Mouse (Mus musculus): ENCODE measurements at regions not wholly inside any gene's neighbourhood (a gene's known extent, or its start where the extent isn't known, plus 50 kb on each side); places are given as distances from the start of the nearest gene placed in this dataset.
A peak's percentile ranks its signal among the peaks of the same experiment; 100 is the strongest.

GRCm38 (mm10) chr8:6658860-6659259 lies 1553.7 kb upstream of the Slc10a2 start:
- H3K27me3 ChIP-seq (ENCODE audit: control insufficient read depth, insufficient read depth, low read depth, low read length): no peaks in the 10 kb centered on the region
- no peak overlapping the region for H3K4me2 ChIP-seq (ENCODE audit: low read length)
- no peaks in the 10 kb centered on the region for H3K4me1 ChIP-seq (ENCODE audit: control insufficient read depth, insufficient read depth, low read length)
- H3K4me3 ChIP-seq (ENCODE audit: low read depth, low read length): no peak overlapping the region
- H3K9ac ChIP-seq (ENCODE audit: low read depth, low read length): no peak overlapping the region
- no peak overlapping the region for H3K27ac ChIP-seq (ENCODE audit: low read length)
- no peak for ATAC-seq
- H3K9me3 ChIP-seq (replicated peaks; ENCODE audit: control insufficient read depth, low read length, poor library complexity, severe bottlenecking): no peaks in the 10 kb centered on the region
- H3K36me3 ChIP-seq (ENCODE audit: control insufficient read depth, insufficient read depth, low read length): no peaks in the 10 kb centered on the region
- 78% methylated on average over 1 of the region's 1 CpGs for WGBS

- no peak overlapping the region for H3K4me3 ChIP-seq (ENCODE audit: low read depth, low read length)
- H3K4me1 ChIP-seq (ENCODE audit: control insufficient read depth, insufficient read depth, low read length): no peaks in the 10 kb centered on the region
- WGBS: 79% methylated on average over 3 of the region's 3 CpGs
- ATAC-seq: no peak
- H3K9ac ChIP-seq (ENCODE audit: low read depth, low read length): no peak overlapping the region
- H3K27ac ChIP-seq (ENCODE audit: low read length): no peak overlapping the region
- no peak overlapping the region for H3K4me2 ChIP-seq (ENCODE audit: low read length)
- H3K36me3 ChIP-seq (ENCODE audit: control insufficient read depth, insufficient read depth, low read length): no peaks in the 10 kb centered on the region
- no peaks in the 10 kb centered on the region for H3K27me3 ChIP-seq (ENCODE audit: control insufficient read depth, insufficient read depth, low read depth, low read length)
- H3K9me3 ChIP-seq (replicated peaks; ENCODE audit: control insufficient read depth, low read length, poor library complexity, severe bottlenecking): no peaks in the 10 kb centered on the region
Measured at GRCm38 (mm10) chr8:6657451-6657990, 1552.4 kb upstream of the Slc10a2 start.

GRCm38 (mm10) chr8:6652180-6652579 lies 1547.0 kb upstream of the Slc10a2 start:
- H3K27me3 ChIP-seq (ENCODE audit: control insufficient read depth, insufficient read depth, low read depth, low read length): no peaks in the 10 kb centered on the region
- no peak overlapping the region for H3K27ac ChIP-seq (ENCODE audit: low read length)
- no peaks in the 10 kb centered on the region for H3K9me3 ChIP-seq (replicated peaks; ENCODE audit: control insufficient read depth, low read length, poor library complexity, severe bottlenecking)
- no peak overlapping the region for H3K4me2 ChIP-seq (ENCODE audit: low read length)
- no peak overlapping the region for H3K9ac ChIP-seq (ENCODE audit: low read depth, low read length)
- H3K36me3 ChIP-seq (ENCODE audit: control insufficient read depth, insufficient read depth, low read length): no peaks in the 10 kb centered on the region
- no peak overlapping the region for H3K4me3 ChIP-seq (ENCODE audit: low read depth, low read length)
- H3K4me1 ChIP-seq (ENCODE audit: control insufficient read depth, insufficient read depth, low read length): no peaks in the 10 kb centered on the region
- no peak for ATAC-seq

- Histone ChIP-seq H3K4me2 (ENCODE audit: low read length) (no peak overlapping the region), H3K9ac (ENCODE audit: low read depth, low read length) (no peak overlapping the region), H3K4me1 (ENCODE audit: control insufficient read depth, insufficient read depth, low read length) (no peaks in the 10 kb centered on the region), H3K27me3 (ENCODE audit: control insufficient read depth, insufficient read depth, low read depth, low read length) (no peaks in the 10 kb centered on the region), H3K9me3 (replicated peaks; ENCODE audit: control insufficient read depth, low read length, poor library complexity, severe bottlenecking) (no peaks in the 10 kb centered on the region), H3K4me3 (ENCODE audit: low read depth, low read length) (no peak overlapping the region), H3K27ac (ENCODE audit: low read length) (no peak overlapping the region), H3K36me3 (ENCODE audit: control insufficient read depth, insufficient read depth, low read length) (no peaks in the 10 kb centered on the region)
- no peak for ATAC-seq
Measured at GRCm38 (mm10) chr8:6648083-6648482, 1542.9 kb upstream of the Slc10a2 start.

GRCm38 (mm10) chr8:6645287-6645957 lies 1540.3 kb upstream of the Slc10a2 start:
- Histone ChIP-seq H3K4me2 (ENCODE audit: low read length) (no peak overlapping the region), H3K27ac (ENCODE audit: low read length) (no peak overlapping the region), H3K9me3 (replicated peaks; ENCODE audit: control insufficient read depth, low read length, poor library complexity, severe bottlenecking) (no peaks in the 10 kb centered on the region), H3K36me3 (ENCODE audit: control insufficient read depth, insufficient read depth, low read length) (no peaks in the 10 kb centered on the region), H3K4me1 (ENCODE audit: control insufficient read depth, insufficient read depth, low read length) (no peaks in the 10 kb centered on the region), H3K4me3 (ENCODE audit: low read depth, low read length) (no peak overlapping the region), H3K9ac (ENCODE audit: low read depth, low read length) (no peak overlapping the region), H3K27me3 (ENCODE audit: control insufficient read depth, insufficient read depth, low read depth, low read length) (no peaks in the 10 kb centered on the region)
- 89% methylated on average over 5 of the region's 5 CpGs for WGBS
- no peak for ATAC-seq

- H3K9me3 ChIP-seq (replicated peaks; ENCODE audit: control insufficient read depth, low read length, poor library complexity, severe bottlenecking): no peaks in the 10 kb centered on the region
- no peak overlapping the region for H3K4me2 ChIP-seq (ENCODE audit: low read length)
- WGBS: 69% methylated on average over 2 of the region's 2 CpGs
- no peaks in the 10 kb centered on the region for H3K4me1 ChIP-seq (ENCODE audit: control insufficient read depth, insufficient read depth, low read length)
- no peaks in the 10 kb centered on the region for H3K27me3 ChIP-seq (ENCODE audit: control insufficient read depth, insufficient read depth, low read depth, low read length)
- H3K4me3 ChIP-seq (ENCODE audit: low read depth, low read length): no peak overlapping the region
- H3K36me3 ChIP-seq (ENCODE audit: control insufficient read depth, insufficient read depth, low read length): no peaks in the 10 kb centered on the region
- no peak for ATAC-seq
- H3K9ac ChIP-seq (ENCODE audit: low read depth, low read length): no peak overlapping the region
- no peak overlapping the region for H3K27ac ChIP-seq (ENCODE audit: low read length)
Measured at GRCm38 (mm10) chr8:6644396-6644795, 1539.2 kb upstream of the Slc10a2 start.

- no peaks in the 10 kb centered on the region for H3K9me3 ChIP-seq (replicated peaks; ENCODE audit: control insufficient read depth, low read length, poor library complexity, severe bottlenecking)
- 65% methylated on average over 8 of the region's 8 CpGs for WGBS
- no peaks in the 10 kb centered on the region for H3K36me3 ChIP-seq (ENCODE audit: control insufficient read depth, insufficient read depth, low read length)
- H3K4me1 ChIP-seq (ENCODE audit: control insufficient read depth, insufficient read depth, low read length): 0 out of 2 replicates have a peak, but pooled peaks cover 3% of the 10 kb centered on the region
- no peak overlapping the region for H3K9ac ChIP-seq (ENCODE audit: low read depth, low read length)
- H3K27ac ChIP-seq (ENCODE audit: low read length): no peak overlapping the region
- no peak overlapping the region for H3K4me2 ChIP-seq (ENCODE audit: low read length)
- no peak overlapping the region for H3K4me3 ChIP-seq (ENCODE audit: low read depth, low read length)
- ATAC-seq: no peak
- no peaks in the 10 kb centered on the region for H3K27me3 ChIP-seq (ENCODE audit: control insufficient read depth, insufficient read depth, low read depth, low read length)
Measured at GRCm38 (mm10) chr8:6627009-6627557, 1521.9 kb upstream of the Slc10a2 start.

- no peak overlapping the region for H3K4me3 ChIP-seq (ENCODE audit: low read depth, low read length)
- WGBS: 65% methylated on average over 2 of the region's 2 CpGs
- no peaks in the 10 kb centered on the region for H3K9me3 ChIP-seq (replicated peaks; ENCODE audit: control insufficient read depth, low read length, poor library complexity, severe bottlenecking)
- H3K9ac ChIP-seq (ENCODE audit: low read depth, low read length): no peak overlapping the region
- no peaks in the 10 kb centered on the region for H3K27me3 ChIP-seq (ENCODE audit: control insufficient read depth, insufficient read depth, low read depth, low read length)
- no peaks in the 10 kb centered on the region for H3K36me3 ChIP-seq (ENCODE audit: control insufficient read depth, insufficient read depth, low read length)
- ATAC-seq: no peak
- H3K4me2 ChIP-seq (ENCODE audit: low read length): no peak overlapping the region
- no peak overlapping the region for H3K27ac ChIP-seq (ENCODE audit: low read length)
- peaks cover 5% of the 10 kb centered on the region; the same call in 1 of the 2 replicates for H3K4me1 ChIP-seq (ENCODE audit: control insufficient read depth, insufficient read depth, low read length)
Measured at GRCm38 (mm10) chr8:6608891-6609290, 1503.7 kb upstream of the Slc10a2 start.

- H3K27me3 ChIP-seq (ENCODE audit: control insufficient read depth, insufficient read depth, low read depth, low read length): no peaks in the 10 kb centered on the region
- H3K9ac ChIP-seq (ENCODE audit: low read depth, low read length): no peak overlapping the region
- H3K27ac ChIP-seq (ENCODE audit: low read length): no peak overlapping the region
- no peak overlapping the region for H3K4me2 ChIP-seq (ENCODE audit: low read length)
- no peak overlapping the region for H3K4me3 ChIP-seq (ENCODE audit: low read depth, low read length)
- ATAC-seq: 0 out of 2 replicates have a peak, but pooled peaks have one; percentile 62
- peaks cover 5% of the 10 kb centered on the region; the same call in 1 of the 2 replicates for H3K4me1 ChIP-seq (ENCODE audit: control insufficient read depth, insufficient read depth, low read length)
- 8% methylated on average over 9 of the region's 9 CpGs for WGBS
- no peaks in the 10 kb centered on the region for H3K36me3 ChIP-seq (ENCODE audit: control insufficient read depth, insufficient read depth, low read length)
- no peaks in the 10 kb centered on the region for H3K9me3 ChIP-seq (replicated peaks; ENCODE audit: control insufficient read depth, low read length, poor library complexity, severe bottlenecking)
Measured at GRCm38 (mm10) chr8:6606854-6607535, 1501.8 kb upstream of the Slc10a2 start.
